Mouse (Mus musculus) liver, adult 2 months (tissue): ENCODE data around the gene Nuak2.

Experiments
- CTCF ChIP-seq: fragments of 200-500 bp; IDR thresholded peaks from 2 replicates; pipeline ENCODE4 v1.5.1; 2011; ENCODE audit warnings: low read depth, low read length, control low read depth
- POLR2A ChIP-seq: fragments of 200-500 bp; IDR thresholded peaks from 2 replicates; pipeline ENCODE4 v1.6.1; 2011; ENCODE audit warnings: low read length, control low read depth; ENCODE audit not compliant: insufficient read depth; ENCODE audit errors: extremely low read depth

DNA sequence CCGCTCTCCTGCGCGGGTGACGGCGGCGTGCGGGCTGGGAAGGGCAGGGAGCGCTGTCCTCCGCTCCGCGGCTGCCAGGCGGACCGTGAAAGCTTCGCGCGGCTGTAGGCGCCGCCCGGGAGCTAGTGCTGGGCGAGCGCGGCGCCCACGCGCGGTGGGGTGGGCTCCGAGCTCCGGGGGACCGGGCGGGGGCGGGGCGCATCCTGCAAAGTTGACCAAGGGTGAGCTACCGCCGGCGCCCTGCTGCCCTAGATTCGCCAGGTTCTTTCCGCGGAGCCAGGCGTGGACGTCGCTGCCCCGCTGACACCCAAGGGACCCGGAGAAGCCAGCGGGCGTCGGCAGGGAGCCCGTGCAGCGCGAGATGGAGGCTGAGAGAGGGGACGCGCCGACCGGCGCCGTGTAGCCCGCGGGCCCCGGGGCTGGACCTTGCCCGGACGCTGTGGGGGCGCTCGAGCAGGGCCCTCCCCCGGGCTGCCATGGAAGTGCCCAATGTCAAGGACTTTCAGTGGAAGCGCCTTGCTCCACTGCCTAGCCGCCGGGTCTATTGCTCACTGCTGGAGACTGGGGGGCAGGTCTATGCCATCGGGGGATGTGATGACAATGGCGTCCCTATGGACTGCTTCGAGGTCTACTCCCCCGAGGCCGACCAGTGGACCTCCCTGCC, 17.0 kb upstream of the Nuak2 start:
- TF ChIP-seq POLR2A (no peak), CTCF (no peak)
